Mouse (Mus musculus): ENCODE measurements around the gene Olfr1328. TPM values are rescaled to one million over a fixed set of nuclear protein-coding genes. Genes with fewer than 3 reads are reported as not detected.
"Not testable (repeated sequence)": the region's sequence is repeated elsewhere in the genome, so short reads cannot be mapped to it uniquely, and the experiment has no call there.

The Olfr1328 gene
- not detected in 2 replicates for polyA plus RNA-seq (2016; fragmentation: Nextera tagmentation; extraction: Ambion mirVana)

- no peaks in the 10 kb centered on the region for H3K27me3 ChIP-seq (replicated peaks)
- H3K36me3 ChIP-seq, result no peaks in the 10 kb centered on the region
- H3K4me3 ChIP-seq, result no peak within 1 kb of the TSS
- H3K4me1 ChIP-seq, result no peaks in the 10 kb centered on the region
- H3K9me3 ChIP-seq (replicated peaks), result no peaks in the 10 kb centered on the region
- no peak within 1 kb of the TSS for H3K9ac ChIP-seq
- H3K27ac ChIP-seq, result no peak within 1 kb of the TSS
- H3K4me2 ChIP-seq, result no peak within 1 kb of the TSS
- WGBS (ENCODE audit: insufficient replicate concordance), result 43% methylated on average over 2 of the region's 2 CpGs
- ATAC-seq, result no peak
Measured at GRCm38 (mm10) chr4:118938512-118938911, at the start of gene Olfr1328. TSS of gene Olfr1328 (minus strand) at chr4:118938612.

GRCm38 (mm10) chr4:118985291-118985690 lies 46.9 kb upstream of the Olfr1328 start:
- H3K9me3 ChIP-seq (replicated peaks), result no peaks in the 10 kb centered on the region
- no peak overlapping the region for H3K27ac ChIP-seq
- H3K36me3 ChIP-seq, result no peaks in the 10 kb centered on the region
- no peak overlapping the region for H3K4me2 ChIP-seq
- H3K4me1 ChIP-seq, result 0 out of 2 replicates have a peak, but pooled peaks cover 5% of the 10 kb centered on the region
- no peak for ATAC-seq
- H3K27me3 ChIP-seq (replicated peaks), result peaks cover 8% of the 10 kb centered on the region; the same call in 1 of the 2 replicates
- H3K4me3 ChIP-seq, result no peak overlapping the region
- 72% methylated on average over 4 of the region's 4 CpGs for WGBS (ENCODE audit: insufficient replicate concordance)
- no peak overlapping the region for H3K9ac ChIP-seq

- Histone ChIP-seq H3K9ac (no peak overlapping the region), H3K4me2 (no peak overlapping the region), H3K27me3 (replicated peaks) (no peaks in the 10 kb centered on the region), H3K27ac (no peak overlapping the region), H3K4me1 (no peaks in the 10 kb centered on the region), H3K9me3 (replicated peaks) (no peaks in the 10 kb centered on the region), H3K36me3 (no peaks in the 10 kb centered on the region), H3K4me3 (no peak overlapping the region)
- WGBS (ENCODE audit: insufficient replicate concordance), result 54% methylated on average over 2 of the region's 2 CpGs
- no peak for ATAC-seq
Measured at GRCm38 (mm10) chr4:118973281-118973680, 34.9 kb upstream of the Olfr1328 start.

GRCm38 (mm10) chr4:118967711-118968110 lies 29.3 kb upstream of the Olfr1328 start:
- H3K9me3 ChIP-seq (replicated peaks), result no peaks in the 10 kb centered on the region
- no peak overlapping the region for H3K9ac ChIP-seq
- H3K27ac ChIP-seq, result no peak overlapping the region
- no peaks in the 10 kb centered on the region for H3K36me3 ChIP-seq
- no peak overlapping the region for H3K4me3 ChIP-seq
- no peak for ATAC-seq
- H3K4me1 ChIP-seq, result no peaks in the 10 kb centered on the region
- H3K4me2 ChIP-seq, result no peak overlapping the region
- WGBS (ENCODE audit: insufficient replicate concordance), result 83% methylated on average over 15 of the region's 15 CpGs
- H3K27me3 ChIP-seq (replicated peaks), result no peaks in the 10 kb centered on the region

- H3K4me1 ChIP-seq, result no peaks in the 10 kb centered on the region
- H3K4me2 ChIP-seq, result no peak within 1 kb of the TSS
- H3K4me3 ChIP-seq, result no peak within 1 kb of the TSS
- no peak for ATAC-seq
- H3K36me3 ChIP-seq, result no peaks in the 10 kb centered on the region
- H3K9ac ChIP-seq, result no peak within 1 kb of the TSS
- WGBS (ENCODE audit: insufficient replicate concordance), result 54% methylated on average over 2 of the region's 2 CpGs
- no peaks in the 10 kb centered on the region for H3K27me3 ChIP-seq (replicated peaks)
- H3K9me3 ChIP-seq (replicated peaks), result no peaks in the 10 kb centered on the region
- H3K27ac ChIP-seq, result no peak within 1 kb of the TSS
Measured at GRCm38 (mm10) chr4:118961141-118961628, 22.8 kb upstream of the Olfr1328 start, which contains the start of gene Lao1. TSS of gene Lao1 (plus strand) at chr4:118961578.

- Histone ChIP-seq H3K27ac (no peak overlapping the region), H3K9ac (no peak overlapping the region), H3K4me2 (no peak overlapping the region), H3K4me1 (no peaks in the 10 kb centered on the region), H3K27me3 (replicated peaks) (no peaks in the 10 kb centered on the region), H3K9me3 (replicated peaks) (no peaks in the 10 kb centered on the region), H3K4me3 (no peak overlapping the region), H3K36me3 (no peaks in the 10 kb centered on the region)
- no peak for ATAC-seq
- WGBS (ENCODE audit: insufficient replicate concordance), result 68% methylated on average over 7 of the region's 7 CpGs
Measured at GRCm38 (mm10) chr4:118958812-118959211, 20.4 kb upstream of the Olfr1328 start.

GRCm38 (mm10) chr4:118931326-118931725 lies 7.1 kb downstream of the Olfr1328 start:
- not testable (repeated sequence) for H3K4me2 ChIP-seq; H3K36me3 ChIP-seq; H3K4me3 ChIP-seq; H3K9ac ChIP-seq; H3K9me3 ChIP-seq (replicated peaks); H3K4me1 ChIP-seq; ATAC-seq; H3K27me3 ChIP-seq (replicated peaks); H3K27ac ChIP-seq
- 63% methylated on average over 3 of the region's 3 CpGs for WGBS (ENCODE audit: insufficient replicate concordance)

GRCm38 (mm10) chr4:118917365-118917764 lies 21.0 kb downstream of the Olfr1328 start, which contains the start of gene Olfr1329:
TSS of gene Olfr1329 (minus strand) at chr4:118917465.
- not testable (repeated sequence) for ATAC-seq

GRCm38 (mm10) chr4:118901981-118902380 lies 36.4 kb downstream of the Olfr1328 start:
- Histone ChIP-seq H3K9ac (no peak overlapping the region), H3K27ac (no peak overlapping the region), H3K4me2 (no peak overlapping the region), H3K4me1 (no peaks in the 10 kb centered on the region), H3K9me3 (replicated peaks) (no peaks in the 10 kb centered on the region), H3K27me3 (replicated peaks) (no peaks in the 10 kb centered on the region), H3K4me3 (no peak overlapping the region), H3K36me3 (no peaks in the 10 kb centered on the region)
- no peak for ATAC-seq
- WGBS (ENCODE audit: insufficient replicate concordance), result 46% methylated on average over 2 of the region's 2 CpGs

More at GRCm38 (mm10) chr4:118917365-118917764, 21.0 kb downstream of the Olfr1328 start, which contains the start of gene Olfr1329:
- H3K27me3 ChIP-seq (replicated peaks); H3K9me3 ChIP-seq (replicated peaks); H3K27ac ChIP-seq; H3K36me3 ChIP-seq; H3K9ac ChIP-seq; H3K4me3 ChIP-seq; H3K4me2 ChIP-seq; H3K4me1 ChIP-seq: not testable (repeated sequence)
- 43% methylated on average over 2 of the region's 2 CpGs for WGBS (ENCODE audit: insufficient replicate concordance)

GRCm38 (mm10) chr4:118888297-118888696 lies 50.1 kb downstream of the Olfr1328 start, which contains the start of gene Olfr1330:
TSS of gene Olfr1330 (plus strand) at chr4:118888597.
- Histone ChIP-seq H3K27me3 (replicated peaks) (no peaks in the 10 kb centered on the region), H3K36me3 (no peaks in the 10 kb centered on the region), H3K9me3 (replicated peaks) (no peaks in the 10 kb centered on the region), H3K9ac (no peak within 1 kb of the TSS), H3K4me2 (no peak within 1 kb of the TSS), H3K4me3 (no peak within 1 kb of the TSS), H3K27ac (no peak within 1 kb of the TSS), H3K4me1 (no peaks in the 10 kb centered on the region)
- 48% methylated on average over 1 of the region's 1 CpGs for WGBS (ENCODE audit: insufficient replicate concordance)
- no peak for ATAC-seq

Other genes with a start within 250 kb of the Olfr1328 start
- not detected in 2 replicates for gene Olfr1342, start 245.9 kb downstream of the Olfr1328 start, polyA plus RNA-seq (2016; fragmentation: Nextera tagmentation; extraction: Ambion mirVana)
- not detected in 2 replicates for gene Olfr1341, start 235.1 kb downstream of the Olfr1328 start, polyA plus RNA-seq (2016; fragmentation: Nextera tagmentation; extraction: Ambion mirVana)
- gene Olfr1340, start 218.5 kb downstream of the Olfr1328 start, polyA plus RNA-seq (2016; fragmentation: Nextera tagmentation; extraction: Ambion mirVana), result not detected in 2 replicates
- not detected in 2 replicates for gene Olfr1339, start 206.4 kb downstream of the Olfr1328 start, polyA plus RNA-seq (2016; fragmentation: Nextera tagmentation; extraction: Ambion mirVana)
- not detected in 2 replicates for gene Olfr1338, start 179.9 kb downstream of the Olfr1328 start, polyA plus RNA-seq (2016; fragmentation: Nextera tagmentation; extraction: Ambion mirVana)
- gene Olfr1337, start 156.0 kb downstream of the Olfr1328 start, polyA plus RNA-seq (2016; fragmentation: Nextera tagmentation; extraction: Ambion mirVana), result not detected in 2 replicates
- not detected in 2 replicates for gene Olfr1335, start 128.7 kb downstream of the Olfr1328 start, polyA plus RNA-seq (2016; fragmentation: Nextera tagmentation; extraction: Ambion mirVana)
- gene Olfr1333, start 102.3 kb downstream of the Olfr1328 start, polyA plus RNA-seq (2016; fragmentation: Nextera tagmentation; extraction: Ambion mirVana), result not detected in 2 replicates
- gene Olfr1331, start 74.0 kb downstream of the Olfr1328 start, polyA plus RNA-seq (2016; fragmentation: Nextera tagmentation; extraction: Ambion mirVana), result not detected in 2 replicates
- not detected in 2 replicates for gene Olfr1330, start 50.0 kb downstream of the Olfr1328 start, polyA plus RNA-seq (2016; fragmentation: Nextera tagmentation; extraction: Ambion mirVana)
- not detected in 2 replicates for gene Olfr1329, start 21.1 kb downstream of the Olfr1328 start, polyA plus RNA-seq (2016; fragmentation: Nextera tagmentation; extraction: Ambion mirVana)
- not detected in 2 replicates for gene Lao1, start 23.0 kb upstream of the Olfr1328 start, polyA plus RNA-seq (2016; fragmentation: Nextera tagmentation; extraction: Ambion mirVana)
- gene Slc2a1, start 170.1 kb upstream of the Olfr1328 start, polyA plus RNA-seq (2016; fragmentation: Nextera tagmentation; extraction: Ambion mirVana), result 309 TPM in 2 replicates
- gene Zfp691, start 235.6 kb upstream of the Olfr1328 start, polyA plus RNA-seq (2016; fragmentation: Nextera tagmentation; extraction: Ambion mirVana), result 3.6 and 3.8 TPM in 2 replicates